Mouse (Mus musculus) embryonic facial prominence, embryonic 10.5 days (tissue): ENCODE measurements at regions not wholly inside any gene's neighbourhood (a gene's known extent, or its start where the extent isn't known, plus 50 kb on each side); places are given as distances from the start of the nearest gene placed in this dataset.
"Not testable (repeated sequence)": the region's sequence is repeated elsewhere in the genome, so short reads cannot be mapped to it uniquely, and the experiment has no call there.

ENCODE experiments used
- DNase-seq: peaks from one replicate; pipeline ENCODE4 v3.0.0-alpha.2; 2017; ENCODE audit warnings: low spot score
- H3K27ac ChIP-seq: fragments of 300-500 bp; sonication (generic); replicated peaks from 2 replicates; pipeline ENCODE4 v1.5.1; 2016; ENCODE audit warnings: mild to moderate bottlenecking
- H3K27me3 ChIP-seq: fragments of 300-500 bp; sonication (generic); replicated peaks from 2 replicates; pipeline ENCODE4 v1.6.1; 2016; ENCODE audit warnings: low read depth, mild to moderate bottlenecking; ENCODE audit not compliant: poor library complexity, severe bottlenecking
- H3K36me3 ChIP-seq: fragments of 300-500 bp; sonication (generic); replicated peaks from 2 replicates; pipeline ENCODE4 v1.6.1; 2016; ENCODE audit warnings: mild to moderate bottlenecking, moderate library complexity
- H3K4me1 ChIP-seq: fragments of 300-500 bp; sonication (generic); 2 replicates; pipeline ENCODE4 v1.6.1; 2016
- H3K4me3 ChIP-seq: fragments of 300-500 bp; sonication (generic); 2 replicates; pipeline ENCODE4 v1.5.1; 2016; ENCODE audit warnings: mild to moderate bottlenecking, moderate library complexity
- H3K9me3 ChIP-seq: fragments of 300-500 bp; sonication (generic); 2 replicates; pipeline ENCODE4 v1.6.1; 2016; ENCODE audit warnings: mild to moderate bottlenecking
- WGBS: fragments of 180-500 bp; shearing (Covaris S2); methylation state at CpG from one replicate; pipeline ENCODE4 v1.1.7; 2016; 5-methylcytosine and 5-hydroxymethylcytosine counted together

- Histone ChIP-seq H3K9me3 (no peaks in the 10 kb centered on the region), H3K4me3 (no peak overlapping the region), H3K27ac (no peak overlapping the region), H3K36me3 (no peaks in the 10 kb centered on the region), H3K27me3 (no peaks in the 10 kb centered on the region), H3K4me1 (no peaks in the 10 kb centered on the region)
- 91% methylated on average over 8 of the region's 8 CpGs for WGBS
- no peak for DNase-seq
Observed at GRCm38 (mm10) chr9:86101360-86102086, 259.3 kb downstream of the Tpbg start.

- no peak for DNase-seq
- 85% methylated on average over 3 of the region's 3 CpGs for WGBS
- no peak overlapping the region for H3K4me3 ChIP-seq
- H3K36me3 ChIP-seq: no peaks in the 10 kb centered on the region
- H3K9me3 ChIP-seq: no peaks in the 10 kb centered on the region
- no peak overlapping the region for H3K27ac ChIP-seq
- no peaks in the 10 kb centered on the region for H3K27me3 ChIP-seq
- H3K4me1 ChIP-seq: no peaks in the 10 kb centered on the region
Observed at GRCm38 (mm10) chr9:86103607-86104006, 261.4 kb downstream of the Tpbg start.

- no peaks in the 10 kb centered on the region for H3K27me3 ChIP-seq
- no peaks in the 10 kb centered on the region for H3K4me1 ChIP-seq
- H3K27ac ChIP-seq: no peak overlapping the region
- no peaks in the 10 kb centered on the region for H3K9me3 ChIP-seq
- WGBS: 87% methylated on average over 3 of the region's 3 CpGs
- H3K4me3 ChIP-seq: no peak overlapping the region
- H3K36me3 ChIP-seq: no peaks in the 10 kb centered on the region
- no peak for DNase-seq
Observed at GRCm38 (mm10) chr9:86104664-86105063, 262.5 kb downstream of the Tpbg start.

GRCm38 (mm10) chr9:86105851-86106250 lies 263.7 kb downstream of the Tpbg start:
- Histone ChIP-seq H3K36me3 (no peaks in the 10 kb centered on the region), H3K27me3 (no peaks in the 10 kb centered on the region), H3K27ac (no peak overlapping the region), H3K9me3 (no peaks in the 10 kb centered on the region; the same call in 1 of the 2 replicates), H3K4me3 (no peak overlapping the region), H3K4me1 (no peaks in the 10 kb centered on the region)
- 80% methylated on average over 3 of the region's 3 CpGs for WGBS
- no peak for DNase-seq

- no peaks in the 10 kb centered on the region for H3K36me3 ChIP-seq
- no peak for DNase-seq
- WGBS: 75% methylated on average over 1 of the region's 1 CpGs
- H3K4me1 ChIP-seq: no peaks in the 10 kb centered on the region
- no peak overlapping the region for H3K27ac ChIP-seq
- no peaks in the 10 kb centered on the region for H3K27me3 ChIP-seq
- no peak overlapping the region for H3K4me3 ChIP-seq
- no peaks in the 10 kb centered on the region; the same call in 1 of the 2 replicates for H3K9me3 ChIP-seq
Observed at GRCm38 (mm10) chr9:86109906-86110305, 267.7 kb downstream of the Tpbg start.

GRCm38 (mm10) chr9:86119370-86119769 lies 277.2 kb downstream of the Tpbg start:
- no peak overlapping the region for H3K4me3 ChIP-seq
- no peaks in the 10 kb centered on the region for H3K4me1 ChIP-seq
- 90% methylated on average over 3 of the region's 3 CpGs for WGBS

GRCm38 (mm10) chr9:86135617-86136016 lies 293.4 kb downstream of the Tpbg start:
- not testable (repeated sequence) for H3K4me3 ChIP-seq, H3K4me1 ChIP-seq, H3K27me3 ChIP-seq, DNase-seq, H3K36me3 ChIP-seq, H3K27ac ChIP-seq, H3K9me3 ChIP-seq
- WGBS: 75% methylated on average over 1 of the region's 1 CpGs

More at GRCm38 (mm10) chr9:86119370-86119769, 277.2 kb downstream of the Tpbg start:
- Histone ChIP-seq H3K27me3 (no peaks in the 10 kb centered on the region), H3K36me3 (no peaks in the 10 kb centered on the region), H3K9me3 (no peaks in the 10 kb centered on the region), H3K27ac (no peak overlapping the region)
- DNase-seq: no peak

- no peak overlapping the region for H3K27ac ChIP-seq
- H3K4me1 ChIP-seq: no peaks in the 10 kb centered on the region
- 92% methylated on average over 4 of the region's 4 CpGs for WGBS
- no peak overlapping the region for H3K4me3 ChIP-seq
- DNase-seq: no peak
- no peaks in the 10 kb centered on the region for H3K36me3 ChIP-seq
- H3K9me3 ChIP-seq: no peaks in the 10 kb centered on the region
- H3K27me3 ChIP-seq: no peaks in the 10 kb centered on the region
Observed at GRCm38 (mm10) chr9:86145903-86146302, 303.7 kb downstream of the Tpbg start.

GRCm38 (mm10) chr9:86160316-86160715 lies 304.4 kb downstream of the Ube2cbp start:
- H3K4me3 ChIP-seq: no peak overlapping the region
- DNase-seq: no peak
- no peaks in the 10 kb centered on the region for H3K4me1 ChIP-seq
- no peaks in the 10 kb centered on the region for H3K9me3 ChIP-seq
- WGBS: 96% methylated on average over 1 of the region's 1 CpGs
- H3K36me3 ChIP-seq: no peaks in the 10 kb centered on the region
- no peaks in the 10 kb centered on the region for H3K27me3 ChIP-seq
- no peak overlapping the region for H3K27ac ChIP-seq

- Histone ChIP-seq H3K27ac (no peak overlapping the region), H3K27me3 (no peaks in the 10 kb centered on the region), H3K4me1 (peaks cover 3% of the 10 kb centered on the region; the same call in 1 of the 2 replicates), H3K4me3 (no peak overlapping the region), H3K9me3 (no peaks in the 10 kb centered on the region), H3K36me3 (no peaks in the 10 kb centered on the region)
- DNase-seq: no peak
- 80% methylated on average over 3 of the region's 3 CpGs for WGBS
Observed at GRCm38 (mm10) chr9:86166362-86167067, 298.2 kb downstream of the Ube2cbp start.

GRCm38 (mm10) chr9:86170756-86171155 lies 294.0 kb downstream of the Ube2cbp start:
- no peak for DNase-seq
- WGBS: 83% methylated on average over 2 of the region's 2 CpGs

GRCm38 (mm10) chr9:86186751-86187747 lies 277.7 kb downstream of the Ube2cbp start:
- DNase-seq: no peak
- Histone ChIP-seq H3K36me3 (no peaks in the 10 kb centered on the region), H3K27ac (no peak overlapping the region), H3K9me3 (no peaks in the 10 kb centered on the region), H3K4me3 (no peak overlapping the region), H3K4me1 (peaks cover 13% of the 10 kb centered on the region), H3K27me3 (no peaks in the 10 kb centered on the region)
- WGBS: 65% methylated on average over 11 of the region's 11 CpGs

More at GRCm38 (mm10) chr9:86170756-86171155, 294.0 kb downstream of the Ube2cbp start:
- Histone ChIP-seq H3K4me3 (no peak overlapping the region), H3K9me3 (no peaks in the 10 kb centered on the region), H3K27me3 (no peaks in the 10 kb centered on the region), H3K4me1 (peaks cover 3% of the 10 kb centered on the region; the same call in 1 of the 2 replicates), H3K27ac (no peak overlapping the region), H3K36me3 (no peaks in the 10 kb centered on the region)
